Mouse (Mus musculus) neural tube, embryonic 12.5 days (tissue): ENCODE measurements around the gene Krtcap2. TPM values are rescaled to one million over a fixed set of nuclear protein-coding genes. Genes with fewer than 3 reads are reported as not detected.

ENCODE experiments used
- ATAC-seq: fragments of 200-750 bp; cut with Nextera tagmentation; 2 replicates; pipeline ENCODE4 v1.8.0; 2017; ENCODE audit warnings: low read depth, mild to moderate bottlenecking, moderate TSS enrichment, moderate library complexity; ENCODE audit not compliant: low FRiP score
- H3K27ac ChIP-seq: fragments of 300-500 bp; sonication (generic); 2 replicates; pipeline ENCODE4 v1.5.1; 2016
- H3K27me3 ChIP-seq: fragments of 300-500 bp; sonication (generic); replicated peaks from 2 replicates; pipeline ENCODE4 v1.6.1; 2016; ENCODE audit warnings: mild to moderate bottlenecking
- H3K36me3 ChIP-seq: fragments of 300-500 bp; sonication (generic); 2 replicates; pipeline ENCODE4 v1.6.1; 2016; ENCODE audit warnings: mild to moderate bottlenecking
- H3K4me1 ChIP-seq: fragments of 300-500 bp; sonication (generic); 2 replicates; pipeline ENCODE4 v1.6.1; 2016
- H3K4me2 ChIP-seq: fragments of 300-500 bp; sonication (generic); replicated peaks from 2 replicates; pipeline ENCODE4 v1.6.1; 2016; ENCODE audit warnings: mild to moderate bottlenecking
- H3K4me3 ChIP-seq: fragments of 300-500 bp; sonication (generic); 2 replicates; pipeline ENCODE4 v1.5.1; 2016
- H3K9ac ChIP-seq: fragments of 300-500 bp; sonication (generic); 2 replicates; pipeline ENCODE4 v1.6.1; 2016; ENCODE audit warnings: mild to moderate bottlenecking
- H3K9me3 ChIP-seq: fragments of 300-500 bp; sonication (generic); 2 replicates; pipeline ENCODE4 v1.6.1; 2016; ENCODE audit warnings: mild to moderate bottlenecking
- WGBS: fragments of 180-500 bp; shearing (Covaris S2); methylation state at CpG from one replicate; pipeline ENCODE4 v1.1.7; 2016; 5-methylcytosine and 5-hydroxymethylcytosine counted together
- microRNA counts: library from miRNA; unstranded; fragments of <30 nt; microRNA quantifications from one replicate; lab custom pipeline; 2017
- microRNA-seq: library from miRNA; unstranded; fragments of <30 nt; microRNA quantifications from one replicate; pipeline ENCODE4, GENCODE M21; 2017
- polyA plus RNA-seq: library from polyadenylated mRNA; unstranded; fragments of >200 nt; fragmentation: Nextera tagmentation; extraction: Ambion mirVana; gene quantifications from 2 replicates; pipeline ENCODE4 v1.2.1, GENCODE M21; 2016

The Krtcap2 gene
- polyA plus RNA-seq, 1 experiment from 2014 or later: 232 TPM

GRCm38 (mm10) chr3:89293247-89293918 is 47.6 kb downstream of the Krtcap2 start:
- no peak for ATAC-seq
- H3K27me3 ChIP-seq: 0 out of 2 replicates have a peak, but pooled peaks cover 3% of the 10 kb centered on the region
- no peaks in the 10 kb centered on the region for H3K36me3 ChIP-seq
- no peaks in the 10 kb centered on the region for H3K4me1 ChIP-seq
- H3K4me2 ChIP-seq: no peak overlapping the region
- no peak overlapping the region for H3K27ac ChIP-seq
- no peak overlapping the region for H3K4me3 ChIP-seq
- H3K9ac ChIP-seq: no peak overlapping the region
- no peaks in the 10 kb centered on the region for H3K9me3 ChIP-seq
- WGBS: 93% methylated on average over 11 of the region's 11 CpGs

GRCm38 (mm10) chr3:89294195-89294594 is 48.4 kb downstream of the Krtcap2 start:
- Histone ChIP-seq H3K27me3 (0 out of 2 replicates have a peak, but pooled peaks cover 3% of the 10 kb centered on the region), H3K4me2 (no peak overlapping the region), H3K9ac (no peak overlapping the region), H3K27ac (no peak overlapping the region), H3K36me3 (no peaks in the 10 kb centered on the region), H3K4me1 (peaks cover under 1% of the 10 kb centered on the region), H3K4me3 (no peak overlapping the region), H3K9me3 (no peaks in the 10 kb centered on the region)
- no peak for ATAC-seq
- WGBS: 73% methylated on average over 5 of the region's 5 CpGs

GRCm38 (mm10) chr3:89295685-89296230 is 50.0 kb downstream of the Krtcap2 start:
- H3K27me3 ChIP-seq: 0 out of 2 replicates have a peak, but pooled peaks cover 13% of the 10 kb centered on the region
- 81% methylated on average over 8 of the region's 8 CpGs for WGBS
- peaks cover 8% of the 10 kb centered on the region for H3K4me1 ChIP-seq
- H3K27ac ChIP-seq: no peak overlapping the region
- no peak overlapping the region for H3K4me3 ChIP-seq
- no peak overlapping the region for H3K9ac ChIP-seq
- no peaks in the 10 kb centered on the region for H3K36me3 ChIP-seq
- H3K4me2 ChIP-seq: no peak overlapping the region
- ATAC-seq: no peak
- H3K9me3 ChIP-seq: no peaks in the 10 kb centered on the region

- WGBS: 89% methylated on average over 11 of the region's 11 CpGs
- 0 out of 2 replicates have a peak, but pooled peaks cover 13% of the 10 kb centered on the region for H3K27me3 ChIP-seq
These were observed 51.1 kb downstream of the Krtcap2 start for GRCm38 (mm10) chr3:89296761-89297396.

GRCm38 (mm10) chr3:89298908-89299307 is 53.1 kb downstream of the Krtcap2 start:
- ATAC-seq: no peak
- H3K4me2 ChIP-seq: no peak overlapping the region
- WGBS: 80% methylated on average over 6 of the region's 6 CpGs
- no peak overlapping the region for H3K9ac ChIP-seq
- H3K4me1 ChIP-seq: peaks cover 8% of the 10 kb centered on the region
- H3K27ac ChIP-seq: no peak overlapping the region
- H3K9me3 ChIP-seq: no peaks in the 10 kb centered on the region
- H3K36me3 ChIP-seq: no peaks in the 10 kb centered on the region
- no peak overlapping the region for H3K4me3 ChIP-seq
- 0 out of 2 replicates have a peak, but pooled peaks cover 13% of the 10 kb centered on the region for H3K27me3 ChIP-seq

More at GRCm38 (mm10) chr3:89296761-89297396, 51.1 kb downstream of the Krtcap2 start:
- H3K27ac ChIP-seq: no peak overlapping the region
- no peak overlapping the region for H3K4me3 ChIP-seq
- H3K4me2 ChIP-seq: no peak overlapping the region
- H3K4me1 ChIP-seq: peaks cover 8% of the 10 kb centered on the region
- ATAC-seq: no peak
- no peaks in the 10 kb centered on the region for H3K9me3 ChIP-seq
- no peaks in the 10 kb centered on the region for H3K36me3 ChIP-seq
- H3K9ac ChIP-seq: no peak overlapping the region

DNA sequence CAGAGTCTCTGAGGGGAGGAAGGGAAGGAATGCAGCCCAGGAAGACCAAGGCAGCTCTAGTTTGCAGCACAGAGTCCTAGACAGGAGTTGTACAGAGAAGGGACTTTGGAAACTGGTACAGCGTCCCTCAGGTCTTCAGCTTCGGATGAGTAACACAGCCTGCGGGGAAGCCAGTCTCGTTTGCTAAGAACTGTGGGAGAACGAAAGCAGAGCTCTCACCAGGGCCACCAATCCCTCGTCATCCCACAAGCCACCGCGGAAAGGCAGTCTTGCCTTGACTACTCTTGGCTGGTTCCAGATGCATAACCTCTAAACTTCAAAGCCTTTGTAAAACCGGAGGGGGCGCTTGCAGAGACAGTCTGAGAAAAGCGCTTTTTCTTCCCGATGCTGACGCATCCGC is 53.7 kb downstream of the Krtcap2 start:
- Histone ChIP-seq H3K4me3 (peak overlapping the region; percentile 5; the same call in 1 of the 2 replicates), H3K4me1 (peaks cover 8% of the 10 kb centered on the region), H3K4me2 (peak overlapping the region; percentile 47), H3K27ac (no peak overlapping the region), H3K9me3 (no peaks in the 10 kb centered on the region), H3K36me3 (no peaks in the 10 kb centered on the region), H3K27me3 (0 out of 2 replicates have a peak, but pooled peaks cover 13% of the 10 kb centered on the region), H3K9ac (peak overlapping the region; percentile 34)
- 4% methylated on average over 14 of the region's 14 CpGs for WGBS
- ATAC-seq: no peak

MicroRNA genes within 50 kb of the gene (microRNA counts, 519-probe panel; counts per million panel counts)
- microRNA mmu-miR-92b (lab: Ali Mortazavi, UCI): 342 counts per million, percentile 67 among the panel's probes with 10 or more counts

Small RNA genes within 50 kb of the gene (microRNA-seq; reads per million reads assigned to microRNA genes)
- gene Mir92b: 10,100 reads per million, percentile 96 among the genes with 10 or more reads in this experiment

Other genes starting within 250 kb of the Krtcap2 start
- gene Rusc1, start 152.7 kb upstream of the Krtcap2 start, polyA plus RNA-seq: 70.2 and 78.8 TPM in 2 replicates
- not detected in 2 replicates for gene Gm43738, start 144.9 kb upstream of the Krtcap2 start, polyA plus RNA-seq
- 353 and 354 TPM in 2 replicates for gene Fdps, start 144.0 kb upstream of the Krtcap2 start, polyA plus RNA-seq
- gene Pklr, start 109.8 kb upstream of the Krtcap2 start, polyA plus RNA-seq: 0.43 and 0.46 TPM in 2 replicates
- 19.5 and 23.2 TPM in 2 replicates for gene Hcn3, start 85.8 kb upstream of the Krtcap2 start, polyA plus RNA-seq
- gene Clk2, start 81.2 kb upstream of the Krtcap2 start, polyA plus RNA-seq: 38.5 and 43.0 TPM in 2 replicates
- 109 and 110 TPM in 2 replicates for gene Scamp3, start 68.5 kb upstream of the Krtcap2 start, polyA plus RNA-seq
- 34.1 and 42.5 TPM in 2 replicates for gene Fam189b, start 62.8 kb upstream of the Krtcap2 start, polyA plus RNA-seq
- 44.0 and 50.3 TPM in 2 replicates for gene Gba, start 43.0 kb upstream of the Krtcap2 start, polyA plus RNA-seq
- gene Thbs3, start 30.8 kb upstream of the Krtcap2 start, polyA plus RNA-seq: 46.4 and 48.2 TPM in 2 replicates
- gene Mtx1, start 18.9 kb upstream of the Krtcap2 start, polyA plus RNA-seq: 174 TPM in 2 replicates
- 0.84 and 1.1 TPM in 2 replicates for gene Muc1, start 16.9 kb upstream of the Krtcap2 start, polyA plus RNA-seq
- 32.4 and 33.5 TPM in 2 replicates for gene Trim46, start 343 bp downstream of the Krtcap2 start, polyA plus RNA-seq
- gene Dpm3, start 13.4 kb downstream of the Krtcap2 start, polyA plus RNA-seq: 76.4 and 83.4 TPM in 2 replicates
- 39.0 and 40.2 TPM in 2 replicates for gene Slc50a1, start 24.6 kb downstream of the Krtcap2 start, polyA plus RNA-seq
- 14.4 and 15.9 TPM in 2 replicates for gene Efna1, start 35.2 kb downstream of the Krtcap2 start, polyA plus RNA-seq
- gene Efna3, start 77.0 kb downstream of the Krtcap2 start, polyA plus RNA-seq: 51.3 and 54.7 TPM in 2 replicates
- gene Efna4, start 92.1 kb downstream of the Krtcap2 start, polyA plus RNA-seq: 15.8 and 17.8 TPM in 2 replicates
- gene Adam15, start 104.0 kb downstream of the Krtcap2 start, polyA plus RNA-seq: 37.1 and 40.4 TPM in 2 replicates
- 0.10 and 0.17 TPM in 2 replicates for gene Dcst2, start 116.0 kb downstream of the Krtcap2 start, polyA plus RNA-seq
- 0.57 and 0.68 TPM in 2 replicates for gene Dcst1, start 119.3 kb downstream of the Krtcap2 start, polyA plus RNA-seq
- 0.70 and 0.71 TPM in 2 replicates for gene Zbtb7b, start 148.8 kb downstream of the Krtcap2 start, polyA plus RNA-seq
- 0.37 and 0.46 TPM in 2 replicates for gene Lenep, start 156.8 kb downstream of the Krtcap2 start, polyA plus RNA-seq
- gene Flad1, start 165.9 kb downstream of the Krtcap2 start, polyA plus RNA-seq: 33.4 and 35.0 TPM in 2 replicates
- 252 and 272 TPM in 2 replicates for gene Cks1b, start 172.4 kb downstream of the Krtcap2 start, polyA plus RNA-seq
- 51.4 and 57.5 TPM in 2 replicates for gene Shc1, start 172.5 kb downstream of the Krtcap2 start, polyA plus RNA-seq
- 55.9 and 57.3 TPM in 2 replicates for gene Pygo2, start 184.2 kb downstream of the Krtcap2 start, polyA plus RNA-seq
- 15.5 and 16.8 TPM in 2 replicates for gene Pbxip1, start 190.7 kb downstream of the Krtcap2 start, polyA plus RNA-seq
- 81.6 and 84.1 TPM in 2 replicates for gene Pmvk, start 208.6 kb downstream of the Krtcap2 start, polyA plus RNA-seq